Mouse (Mus musculus) intestine, embryonic 14.5 days (tissue): ENCODE measurements around the gene Atp8b2. TPM values are rescaled to one million over a fixed set of nuclear protein-coding genes. Genes with fewer than 3 reads are reported as not detected.

ENCODE experiments used
- ATAC-seq: fragments of 200-750 bp; cut with Nextera tagmentation; replicated peaks from 2 replicates; pipeline ENCODE4 v1.8.0; 2017; ENCODE audit warnings: low read depth, moderate number of reproducible peaks, moderate TSS enrichment, moderate library complexity; ENCODE audit not compliant: low FRiP score, low TSS enrichment
- DNase-seq: peaks from one replicate; pipeline ENCODE4 v3.0.0-alpha.2; 2018; ENCODE audit warnings: low spot score
- H3K27ac ChIP-seq: fragments of 300-500 bp; sonication (generic); 2 replicates; pipeline ENCODE4 v1.5.1; 2014; ENCODE audit warnings: low read depth, mild to moderate bottlenecking, control low read depth
- H3K27me3 ChIP-seq: fragments of 300-500 bp; sonication (generic); replicated peaks from 2 replicates; pipeline ENCODE4 v1.6.1; 2014; ENCODE audit warnings: low read length, control low read depth; ENCODE audit not compliant: control insufficient read depth, insufficient read depth
- H3K36me3 ChIP-seq: fragments of 300-500 bp; sonication (generic); 2 replicates; pipeline ENCODE4 v1.6.1; 2014; ENCODE audit warnings: low read length, control low read depth; ENCODE audit not compliant: control insufficient read depth, insufficient read depth
- H3K4me1 ChIP-seq: fragments of 300-500 bp; sonication (generic); replicated peaks from 2 replicates; pipeline ENCODE4 v1.6.1; 2014; ENCODE audit warnings: low read length, control low read depth, mixed read lengths; ENCODE audit not compliant: control insufficient read depth, insufficient read depth
- H3K4me2 ChIP-seq: fragments of 300-500 bp; sonication (generic); 2 replicates; pipeline ENCODE4 v1.6.1; 2014; ENCODE audit warnings: low read length
- H3K4me3 ChIP-seq: fragments of 300-500 bp; sonication (generic); 2 replicates; pipeline ENCODE4 v1.5.1; 2014; ENCODE audit warnings: low read depth, low read length, control low read depth, mixed read lengths
- H3K9ac ChIP-seq: fragments of 300-500 bp; sonication (generic); 2 replicates; pipeline ENCODE4 v1.6.1; 2014; ENCODE audit warnings: mild to moderate bottlenecking, low read length
- H3K9me3 ChIP-seq: fragments of 300-500 bp; sonication (generic); 2 replicates; pipeline ENCODE4 v1.6.1; 2016; ENCODE audit warnings: low read length, control low read depth; ENCODE audit not compliant: control insufficient read depth
- WGBS: fragments of 180-500 bp; shearing (Covaris S2); extraction: QIAGEN DNeasy Blood & Tissue Kit; methylation state at CpG from one replicate; pipeline ENCODE4 v1.1.7; 2014; 5-methylcytosine and 5-hydroxymethylcytosine counted together
- polyA plus RNA-seq: library from polyadenylated mRNA; unstranded; fragments of >200 nt; fragmentation: Nextera tagmentation; extraction: Ambion mirVana; gene quantifications from 2 replicates; pipeline ENCODE4 v1.2.1, GENCODE M21; 2014

Gene Atp8b2
- polyA plus RNA-seq, 1 experiment from 2014 or later = 14.9 TPM

DNA sequence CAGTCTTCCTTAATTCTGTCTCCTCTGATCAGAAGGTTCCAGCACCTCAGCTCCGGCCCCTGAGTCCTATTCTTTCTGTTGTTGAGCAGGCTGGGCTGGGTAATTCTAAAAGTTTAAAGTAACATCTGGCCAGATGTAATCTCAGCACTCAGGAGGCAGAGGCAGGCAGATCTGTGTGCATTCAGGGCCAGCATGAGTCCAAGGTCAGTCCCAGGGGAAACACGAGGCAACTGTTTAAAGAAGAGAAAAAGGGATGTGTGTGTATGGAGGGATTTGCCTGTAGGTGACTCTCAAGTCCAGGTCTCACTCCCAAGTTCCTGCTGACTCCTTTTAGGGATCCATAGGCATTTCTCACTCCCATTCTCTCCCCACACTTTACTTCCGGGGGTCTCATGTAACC lies 55.5 kb downstream of the Atp8b2 start:
- Histone ChIP-seq H3K27me3 (no peaks in the 10 kb centered on the region), H3K4me1 (peaks cover 2% of the 10 kb centered on the region; the same call in 1 of the 2 replicates), H3K4me3 (no peak overlapping the region), H3K9ac (no peak overlapping the region), H3K36me3 (no peaks in the 10 kb centered on the region), H3K27ac (no peak overlapping the region), H3K4me2 (no peak overlapping the region), H3K9me3 (no peaks in the 10 kb centered on the region)
- ATAC-seq (no peak), DNase-seq (no peak)
- 78% methylated on average over 3 of the region's 3 CpGs for WGBS

DNA sequence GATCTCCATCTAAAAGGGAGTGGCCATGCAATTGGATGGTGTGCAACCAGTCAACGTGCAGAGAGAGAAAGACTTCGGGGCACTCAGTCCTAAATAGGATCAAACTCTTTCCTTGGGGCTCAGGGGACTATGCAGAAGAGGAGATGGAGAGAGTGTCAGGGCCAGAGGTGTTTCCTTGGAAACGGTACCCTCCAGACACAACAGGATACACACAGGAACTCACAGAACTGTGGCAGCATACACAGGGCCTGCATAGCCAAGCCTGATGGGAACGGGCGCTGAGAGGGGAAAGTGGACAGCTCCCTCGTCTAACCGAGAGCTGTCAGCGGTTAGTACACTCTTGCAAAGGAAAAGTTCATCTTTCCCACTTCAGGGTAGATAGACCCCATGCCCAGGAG lies 63.8 kb downstream of the Atp8b2 start:
- Histone ChIP-seq H3K27me3 (no peaks in the 10 kb centered on the region), H3K9me3 (no peaks in the 10 kb centered on the region), H3K4me2 (no peak overlapping the region), H3K36me3 (no peaks in the 10 kb centered on the region), H3K4me1 (peaks cover 7% of the 10 kb centered on the region; the same call in 1 of the 2 replicates), H3K4me3 (no peak overlapping the region), H3K27ac (no peak overlapping the region), H3K9ac (no peak overlapping the region)
- DNase-seq (no peak), ATAC-seq (no peak)
- WGBS = 67% methylated on average over 8 of the region's 8 CpGs

DNA sequence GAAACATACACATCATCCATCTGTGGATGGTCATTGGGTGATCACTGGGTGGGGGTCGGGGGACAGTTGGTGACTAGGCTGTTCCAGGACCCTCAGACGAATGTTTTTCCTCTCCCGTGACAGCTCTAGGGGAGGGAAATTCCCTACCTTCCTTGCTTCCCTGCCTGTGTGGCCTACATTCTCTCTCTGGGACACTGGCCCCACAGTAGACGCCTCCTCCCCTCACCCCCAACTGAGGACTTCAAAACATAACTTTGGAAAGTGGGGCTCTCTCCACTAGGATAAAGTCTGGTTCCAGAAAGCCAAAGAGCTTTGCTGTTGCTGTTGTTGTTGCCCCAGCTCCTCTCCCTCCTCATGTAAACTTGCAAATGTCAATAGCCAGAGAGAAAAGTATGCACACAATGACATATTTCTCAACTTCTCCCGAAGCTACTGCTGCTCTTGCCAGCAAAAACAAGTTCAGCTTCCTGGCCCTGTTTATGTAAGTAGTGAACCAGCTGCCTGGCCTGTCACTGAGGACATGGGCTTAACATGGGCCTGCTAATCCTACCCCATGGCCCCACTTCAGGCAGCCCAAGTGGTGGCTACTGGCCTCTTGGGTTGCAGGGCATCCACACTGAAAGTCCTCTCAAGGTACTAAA lies 64.3 kb downstream of the Atp8b2 start:
- H3K36me3 ChIP-seq = no peaks in the 10 kb centered on the region
- ATAC-seq = no peak
- H3K9ac ChIP-seq = no peak overlapping the region
- DNase-seq = no peak
- H3K9me3 ChIP-seq = no peaks in the 10 kb centered on the region
- WGBS = 56% methylated on average over 5 of the region's 5 CpGs
- H3K4me1 ChIP-seq = peaks cover 7% of the 10 kb centered on the region; the same call in 1 of the 2 replicates
- no peak overlapping the region for H3K27ac ChIP-seq
- no peaks in the 10 kb centered on the region for H3K27me3 ChIP-seq
- H3K4me3 ChIP-seq = no peak overlapping the region
- H3K4me2 ChIP-seq = no peak overlapping the region

DNA sequence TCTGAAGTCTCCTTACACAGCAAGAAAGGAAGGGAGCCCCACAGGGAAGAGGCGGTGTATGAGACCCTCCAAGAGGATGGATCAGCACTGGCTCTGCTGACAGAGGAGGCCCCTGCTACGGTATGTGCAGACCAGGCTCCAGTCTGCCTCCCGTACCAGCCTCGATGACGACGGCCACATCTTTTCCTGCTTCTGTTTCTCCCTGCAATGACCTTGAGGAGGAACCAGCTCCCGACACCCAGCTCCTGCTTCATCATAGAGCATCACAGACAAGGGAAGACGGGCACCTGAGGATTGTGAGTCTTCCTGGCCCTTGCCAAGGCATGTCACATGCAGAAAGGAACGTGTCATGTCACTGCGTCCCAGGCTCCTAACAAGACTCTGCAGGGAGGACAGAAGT lies 65.3 kb downstream of the Atp8b2 start:
- Histone ChIP-seq H3K4me1 (peaks cover 7% of the 10 kb centered on the region; the same call in 1 of the 2 replicates), H3K4me2 (no peak overlapping the region), H3K36me3 (no peaks in the 10 kb centered on the region), H3K27me3 (no peaks in the 10 kb centered on the region), H3K4me3 (no peak overlapping the region), H3K9ac (no peak overlapping the region), H3K9me3 (no peaks in the 10 kb centered on the region), H3K27ac (no peak overlapping the region)
- no peak for ATAC-seq
- no peak for DNase-seq
- 69% methylated on average over 10 of the region's 10 CpGs for WGBS

DNA sequence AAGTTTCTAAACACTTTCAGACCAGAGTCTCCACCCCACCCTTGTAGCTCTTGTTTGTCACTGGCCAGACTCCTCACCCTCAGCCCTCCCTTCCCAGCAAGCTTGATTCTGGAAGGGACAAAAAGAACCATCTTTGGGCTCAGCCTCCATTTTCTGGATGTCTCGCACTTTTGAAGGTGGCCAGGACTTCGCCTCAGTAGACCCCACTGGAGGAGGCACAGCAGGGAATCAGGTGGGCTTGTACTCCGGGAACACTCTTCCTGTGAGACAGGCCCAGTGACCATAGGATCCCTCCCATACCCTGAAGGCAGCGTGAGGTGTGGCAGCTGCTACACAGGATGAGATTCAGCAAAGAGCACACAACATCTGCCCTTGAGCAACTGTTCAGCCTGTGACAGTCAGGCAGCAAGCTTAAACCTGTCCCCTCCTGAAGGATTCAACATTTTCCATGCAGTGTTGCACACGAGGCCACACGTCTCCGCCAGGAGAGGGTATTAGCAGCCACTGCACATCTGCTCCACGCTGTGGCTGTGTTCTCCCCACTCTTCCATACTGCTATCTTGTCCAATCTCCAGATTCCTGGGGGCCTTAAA lies 66.0 kb downstream of the Atp8b2 start:
- no peaks in the 10 kb centered on the region for H3K27me3 ChIP-seq
- WGBS = 70% methylated on average over 8 of the region's 8 CpGs
- no peak for DNase-seq
- H3K4me3 ChIP-seq = no peak overlapping the region
- no peaks in the 10 kb centered on the region for H3K9me3 ChIP-seq
- peaks cover 7% of the 10 kb centered on the region; the same call in 1 of the 2 replicates for H3K4me1 ChIP-seq
- H3K9ac ChIP-seq = no peak overlapping the region
- no peak for ATAC-seq
- no peak overlapping the region for H3K4me2 ChIP-seq
- H3K27ac ChIP-seq = no peak overlapping the region
- H3K36me3 ChIP-seq = no peaks in the 10 kb centered on the region

DNA sequence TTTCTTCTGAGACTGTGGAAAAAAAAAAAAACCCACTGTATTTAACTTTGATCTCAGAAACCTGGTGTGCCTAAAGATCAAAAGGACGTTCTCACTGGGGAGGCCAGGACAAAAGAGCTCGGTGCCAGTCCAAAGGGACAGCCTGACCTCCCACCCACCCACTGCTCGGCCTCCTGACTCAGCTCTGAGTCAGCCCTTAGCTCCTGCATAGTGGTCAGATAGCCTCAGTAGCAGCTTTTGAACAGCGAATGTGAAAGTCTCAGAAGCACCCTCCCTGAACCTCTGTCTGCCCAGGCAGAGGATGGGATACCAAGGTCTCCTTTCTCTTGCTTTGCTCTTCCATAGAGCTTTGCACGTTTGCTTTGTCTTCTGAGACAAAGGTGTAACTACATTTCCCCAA lies 66.7 kb downstream of the Atp8b2 start:
- Histone ChIP-seq H3K9ac (no peak overlapping the region), H3K36me3 (no peaks in the 10 kb centered on the region), H3K27ac (no peak overlapping the region), H3K9me3 (no peaks in the 10 kb centered on the region), H3K4me1 (peaks cover 7% of the 10 kb centered on the region; the same call in 1 of the 2 replicates), H3K27me3 (no peaks in the 10 kb centered on the region), H3K4me3 (no peak overlapping the region), H3K4me2 (no peak overlapping the region)
- 33% methylated on average over 5 of the region's 5 CpGs for whole genome bisulfite sequencing
- no peak for ATAC-seq
- no peak for DNase-seq

DNA sequence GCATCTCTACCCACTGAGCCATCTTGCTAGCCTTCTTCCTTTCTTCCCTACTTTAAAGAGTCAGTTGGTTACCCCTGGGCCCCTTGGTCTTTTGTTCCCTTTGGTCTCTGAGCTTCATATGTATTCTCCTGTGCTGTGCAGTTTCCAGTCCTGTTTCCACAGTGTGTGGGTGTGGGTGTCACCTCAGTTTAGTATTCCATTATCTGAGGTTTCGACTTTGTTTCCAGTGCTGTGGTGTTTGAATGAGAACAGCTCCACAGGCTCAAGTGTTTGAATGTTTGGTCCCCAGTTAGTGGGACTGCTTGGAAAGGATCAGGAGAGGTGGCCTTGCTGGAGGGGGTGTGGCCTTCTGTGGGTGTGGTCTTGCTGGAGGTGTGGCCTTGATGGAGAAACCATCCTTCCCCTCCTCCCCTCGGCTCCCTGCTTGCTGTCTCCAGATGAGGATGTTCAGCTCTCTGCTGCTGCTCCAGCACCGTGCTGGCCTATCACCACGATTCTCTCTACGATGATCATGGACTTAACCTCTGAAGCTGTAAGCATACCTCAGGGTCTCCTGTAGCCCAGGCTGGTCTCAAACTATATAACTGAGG lies 70.7 kb downstream of the Atp8b2 start:
- H3K27ac ChIP-seq = no peak overlapping the region
- 0 out of 2 replicates have a peak, but pooled peaks cover under 1% of the 10 kb centered on the region for H3K4me1 ChIP-seq
- no peak overlapping the region for H3K9ac ChIP-seq
- H3K9me3 ChIP-seq = no peaks in the 10 kb centered on the region
- DNase-seq (no peak), ATAC-seq (no peak)
- H3K36me3 ChIP-seq = no peaks in the 10 kb centered on the region
- no peak overlapping the region for H3K4me2 ChIP-seq
- no peak overlapping the region for H3K4me3 ChIP-seq
- no peaks in the 10 kb centered on the region for H3K27me3 ChIP-seq
- 84% methylated on average over 5 of the region's 5 CpGs for WGBS

DNA sequence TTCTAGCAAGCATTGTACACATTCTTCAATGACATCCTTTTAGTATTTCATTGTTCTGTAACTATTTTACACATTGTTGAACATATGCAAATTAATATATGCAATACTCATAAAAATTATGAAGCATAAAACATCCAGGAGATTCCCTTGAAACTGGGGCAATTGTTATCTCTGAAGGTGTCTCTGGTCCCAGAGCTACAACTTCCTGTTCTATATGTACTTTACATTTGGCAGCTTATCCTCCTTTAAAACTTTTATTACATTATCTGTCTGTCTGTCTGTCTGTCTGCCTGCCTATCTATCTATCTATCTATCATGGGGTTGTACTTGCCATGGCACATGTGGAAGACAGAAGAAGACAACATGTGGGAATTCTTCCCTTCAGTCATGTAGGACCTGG lies 71.6 kb downstream of the Atp8b2 start:
- no peak overlapping the region for H3K27ac ChIP-seq

More for the DNA sequence above, 71.6 kb downstream of the Atp8b2 start:
- Histone ChIP-seq H3K27me3 (no peaks in the 10 kb centered on the region), H3K36me3 (no peaks in the 10 kb centered on the region), H3K4me1 (no peaks in the 10 kb centered on the region), H3K4me2 (no peak overlapping the region), H3K9me3 (no peaks in the 10 kb centered on the region), H3K4me3 (no peak overlapping the region), H3K9ac (no peak overlapping the region)
- no peak for DNase-seq
- ATAC-seq = no peak
